Mouse (Mus musculus): ENCODE measurements around the gene Hspg2. TPM values are rescaled to one million over a fixed set of nuclear protein-coding genes. Genes with fewer than 3 reads are reported as not detected.

Hspg2 gene
- polyA plus RNA-seq, 1 experiment from 2014 or later: 6.8 TPM

- H3K36me3 ChIP-seq: no peaks in the 10 kb centered on the region
- no peaks in the 10 kb centered on the region for H3K9me3 ChIP-seq
- WGBS: 90% methylated on average over 13 of the region's 13 CpGs
- no peak overlapping the region for H3K4me2 ChIP-seq
- H3K27me3 ChIP-seq: 0 out of 2 replicates have a peak, but pooled peaks cover 18% of the 10 kb centered on the region
- H3K4me1 ChIP-seq (replicated peaks): peaks cover 52% of the 10 kb centered on the region
- no peak for ATAC-seq (ENCODE audit: low FRiP score)
- no peak overlapping the region for H3K4me3 ChIP-seq
- H3K9ac ChIP-seq: no peak overlapping the region
- H3K27ac ChIP-seq: no peak overlapping the region
Measured at GRCm38 (mm10) chr4:137475271-137476050, 6.9 kb downstream of the Hspg2 start.

GRCm38 (mm10) chr4:137476065-137476760, 7.6 kb downstream of the Hspg2 start:
- 37% methylated on average over 10 of the region's 10 CpGs for WGBS
- no peak for ATAC-seq (ENCODE audit: low FRiP score)
- Histone ChIP-seq H3K9me3 (no peaks in the 10 kb centered on the region), H3K4me2 (peak overlapping the region; percentile 34; the same call in 1 of the 2 replicates), H3K27me3 (0 out of 2 replicates have a peak, but pooled peaks cover 23% of the 10 kb centered on the region), H3K4me1 (replicated peaks) (peaks cover 52% of the 10 kb centered on the region), H3K36me3 (no peaks in the 10 kb centered on the region), H3K27ac (no peak overlapping the region), H3K9ac (peak overlapping the region; percentile 24; the same call in 1 of the 2 replicates), H3K4me3 (no peak overlapping the region)

DNA sequence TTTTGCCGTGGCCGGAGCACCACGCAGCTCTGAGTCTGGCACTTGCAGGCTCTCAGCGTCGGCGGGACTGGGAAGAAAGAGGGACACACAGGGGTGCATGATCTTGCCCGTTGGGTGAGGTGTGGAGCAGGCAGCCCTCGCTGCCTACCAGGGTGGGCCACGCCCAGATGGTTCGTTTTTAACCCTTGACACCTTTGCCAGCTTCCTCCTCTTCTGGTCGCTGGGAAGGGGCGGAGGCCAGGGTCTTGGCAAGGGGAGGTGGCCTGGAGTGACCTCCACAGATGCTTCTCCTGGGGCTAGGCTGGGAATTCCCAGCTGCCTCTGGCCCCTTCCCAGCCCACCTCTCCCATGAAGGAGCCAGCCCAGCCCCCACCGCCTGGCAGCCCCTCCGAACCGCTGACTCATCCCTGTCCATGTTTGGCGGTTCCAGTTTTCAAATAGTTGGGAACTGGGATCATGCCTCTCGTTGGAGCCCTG, 8.2 kb downstream of the Hspg2 start:
- WGBS: 22% methylated on average over 16 of the region's 17 CpGs
- Histone ChIP-seq H3K4me2 (peak overlapping the region; percentile 34), H3K4me3 (no peak overlapping the region), H3K9me3 (no peaks in the 10 kb centered on the region), H3K36me3 (no peaks in the 10 kb centered on the region), H3K9ac (peak overlapping the region; percentile 24; the same call in 1 of the 2 replicates), H3K4me1 (replicated peaks) (peaks cover 56% of the 10 kb centered on the region), H3K27me3 (0 out of 2 replicates have a peak, but pooled peaks cover 24% of the 10 kb centered on the region), H3K27ac (no peak overlapping the region)
- no peak for ATAC-seq (ENCODE audit: low FRiP score)

DNA sequence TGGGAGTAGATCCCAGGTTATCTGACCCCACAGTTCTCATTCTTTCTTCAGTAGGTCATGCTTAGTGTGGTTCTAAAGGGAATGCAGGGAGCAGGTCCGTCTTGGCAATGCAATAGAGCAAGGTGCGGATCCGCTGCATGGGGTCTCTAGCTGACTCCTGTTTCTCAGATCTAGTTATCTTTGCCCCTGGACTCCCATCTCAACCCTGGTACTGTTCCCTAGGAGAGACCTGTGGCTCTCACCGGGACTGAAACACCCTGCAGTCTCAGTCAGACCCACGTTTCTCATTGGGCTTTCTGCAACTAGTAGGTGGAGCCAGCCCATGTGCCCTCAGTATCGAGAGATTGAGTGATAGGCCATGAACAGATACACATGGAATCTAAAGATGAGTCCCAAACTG, 9.0 kb downstream of the Hspg2 start:
- WGBS: 65% methylated on average over 6 of the region's 6 CpGs
- ATAC-seq (ENCODE audit: low FRiP score): no peak
- Histone ChIP-seq H3K9ac (no peak overlapping the region), H3K9me3 (no peaks in the 10 kb centered on the region), H3K27ac (no peak overlapping the region), H3K4me2 (no peak overlapping the region), H3K36me3 (no peaks in the 10 kb centered on the region), H3K27me3 (0 out of 2 replicates have a peak, but pooled peaks cover 24% of the 10 kb centered on the region), H3K4me3 (no peak overlapping the region), H3K4me1 (replicated peaks) (peaks cover 63% of the 10 kb centered on the region)

- Histone ChIP-seq H3K4me3 (no peak overlapping the region), H3K4me1 (replicated peaks) (peaks cover 63% of the 10 kb centered on the region), H3K9ac (no peak overlapping the region), H3K4me2 (no peak overlapping the region), H3K36me3 (no peaks in the 10 kb centered on the region), H3K9me3 (no peaks in the 10 kb centered on the region), H3K27me3 (0 out of 2 replicates have a peak, but pooled peaks cover 24% of the 10 kb centered on the region), H3K27ac (no peak overlapping the region)
- WGBS: 61% methylated on average over 5 of the region's 5 CpGs
- ATAC-seq (ENCODE audit: low FRiP score): no peak
Measured at GRCm38 (mm10) chr4:137478306-137478705, 9.7 kb downstream of the Hspg2 start.

DNA sequence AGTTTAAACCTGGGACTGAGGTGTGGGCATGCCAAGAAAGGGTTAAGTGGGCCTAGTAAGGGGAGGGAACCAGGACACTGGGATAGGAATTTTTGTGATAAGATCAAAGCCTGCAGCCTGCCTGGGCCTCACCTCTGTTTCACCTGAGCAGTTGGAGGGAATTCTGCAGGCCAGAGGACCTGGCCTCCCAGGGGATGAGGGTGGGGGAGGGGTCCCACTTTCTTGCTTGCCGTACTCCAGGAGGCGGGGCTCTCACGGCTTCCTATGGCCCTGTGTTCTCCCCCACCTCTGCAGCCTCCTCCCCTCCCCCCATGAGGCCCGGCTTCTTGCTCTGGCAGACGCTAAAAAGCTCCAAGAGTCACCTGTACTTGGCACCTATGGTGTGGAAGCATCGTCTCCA, 11.2 kb downstream of the Hspg2 start:
- no peak overlapping the region for H3K27ac ChIP-seq
- H3K4me1 ChIP-seq (replicated peaks): peaks cover 67% of the 10 kb centered on the region
- H3K27me3 ChIP-seq: 0 out of 2 replicates have a peak, but pooled peaks cover 26% of the 10 kb centered on the region
- H3K9me3 ChIP-seq: no peaks in the 10 kb centered on the region
- no peak overlapping the region for H3K4me3 ChIP-seq
- H3K36me3 ChIP-seq: no peaks in the 10 kb centered on the region
- no peak for ATAC-seq (ENCODE audit: low FRiP score)
- WGBS: 14% methylated on average over 6 of the region's 6 CpGs
- H3K9ac ChIP-seq: peak overlapping the region; percentile 43
- no peak overlapping the region for H3K4me2 ChIP-seq

DNA sequence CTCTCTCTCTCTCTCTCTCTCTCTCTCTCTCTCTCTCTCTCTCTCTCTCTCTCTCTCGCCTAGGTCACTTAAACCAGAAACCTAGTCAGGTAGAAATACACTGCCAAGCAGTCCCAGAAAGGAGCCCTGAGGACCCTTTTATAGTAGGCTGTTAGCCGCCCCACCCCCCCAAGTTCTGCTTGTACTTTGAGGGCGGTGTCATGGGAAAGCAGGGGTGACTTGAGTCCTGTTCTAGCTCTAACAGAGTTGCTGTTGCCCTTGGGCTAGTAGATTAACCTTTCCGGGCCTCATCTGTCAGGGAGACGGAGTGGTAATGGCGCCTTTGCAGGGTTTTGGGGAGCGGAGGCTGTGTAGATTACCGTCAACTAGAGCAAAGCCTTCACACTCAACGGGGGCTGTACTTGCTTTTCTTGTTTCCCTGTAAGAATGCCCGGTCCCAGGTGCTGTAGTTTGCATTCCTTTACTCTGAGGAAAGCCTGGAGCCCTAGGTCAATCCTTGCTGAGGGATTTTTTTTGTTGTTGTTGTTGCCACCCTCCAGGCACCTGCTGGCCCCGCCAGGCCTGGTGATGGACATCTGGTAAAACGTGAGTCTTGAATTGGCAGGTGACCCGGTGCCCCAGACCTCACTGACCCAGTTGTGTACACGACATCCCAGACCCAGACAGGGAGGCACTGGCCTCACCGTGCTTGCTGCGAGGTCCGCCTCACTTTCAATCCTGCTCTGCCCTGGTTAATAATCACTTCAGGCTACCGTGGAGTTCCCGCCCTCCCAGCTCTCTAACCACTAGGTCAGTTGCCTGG, 11.8 kb downstream of the Hspg2 start:
- ATAC-seq (ENCODE audit: low FRiP score): no peak
- 15% methylated on average over 18 of the region's 19 CpGs for WGBS
- H3K9ac ChIP-seq: no peak overlapping the region

DNA sequence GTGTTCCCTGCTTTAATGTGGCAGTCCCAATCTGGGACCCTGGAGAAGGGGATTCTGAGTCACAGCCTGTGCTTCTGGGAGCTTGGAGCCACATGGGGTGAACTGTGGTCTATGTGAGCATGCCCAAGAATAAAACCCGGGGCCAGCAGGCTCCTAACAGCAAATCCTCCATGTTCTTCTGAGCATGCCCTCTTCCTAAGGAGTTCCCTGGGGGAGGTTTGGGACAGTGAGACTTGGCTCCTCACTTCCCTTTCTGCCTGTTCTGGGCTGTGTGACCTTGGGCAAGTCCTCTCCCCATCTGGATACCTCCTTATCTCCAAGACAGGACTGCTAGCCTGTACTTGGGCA, 12.4 kb downstream of the Hspg2 start:
- peaks cover 79% of the 10 kb centered on the region for H3K4me1 ChIP-seq (replicated peaks)
- H3K4me2 ChIP-seq: no peak overlapping the region
- H3K27ac ChIP-seq: 0 out of 2 replicates have a peak overlapping the region, but pooled peaks have one; percentile 35
- 0 out of 2 replicates have a peak, but pooled peaks cover 26% of the 10 kb centered on the region for H3K27me3 ChIP-seq
- 25% methylated on average over 1 of the region's 1 CpGs for WGBS
- ATAC-seq (ENCODE audit: low FRiP score): no peak
- H3K4me3 ChIP-seq: no peak overlapping the region
- H3K36me3 ChIP-seq: no peaks in the 10 kb centered on the region
- H3K9me3 ChIP-seq: no peaks in the 10 kb centered on the region
- no peak overlapping the region for H3K9ac ChIP-seq

More for the DNA sequence above, 11.8 kb downstream of the Hspg2 start:
- Histone ChIP-seq H3K4me3 (no peak overlapping the region), H3K9me3 (no peaks in the 10 kb centered on the region), H3K36me3 (no peaks in the 10 kb centered on the region), H3K4me2 (no peak overlapping the region), H3K4me1 (replicated peaks) (peaks cover 73% of the 10 kb centered on the region), H3K27ac (0 out of 2 replicates have a peak overlapping the region, but pooled peaks have one; percentile 35), H3K27me3 (0 out of 2 replicates have a peak, but pooled peaks cover 26% of the 10 kb centered on the region)

DNA sequence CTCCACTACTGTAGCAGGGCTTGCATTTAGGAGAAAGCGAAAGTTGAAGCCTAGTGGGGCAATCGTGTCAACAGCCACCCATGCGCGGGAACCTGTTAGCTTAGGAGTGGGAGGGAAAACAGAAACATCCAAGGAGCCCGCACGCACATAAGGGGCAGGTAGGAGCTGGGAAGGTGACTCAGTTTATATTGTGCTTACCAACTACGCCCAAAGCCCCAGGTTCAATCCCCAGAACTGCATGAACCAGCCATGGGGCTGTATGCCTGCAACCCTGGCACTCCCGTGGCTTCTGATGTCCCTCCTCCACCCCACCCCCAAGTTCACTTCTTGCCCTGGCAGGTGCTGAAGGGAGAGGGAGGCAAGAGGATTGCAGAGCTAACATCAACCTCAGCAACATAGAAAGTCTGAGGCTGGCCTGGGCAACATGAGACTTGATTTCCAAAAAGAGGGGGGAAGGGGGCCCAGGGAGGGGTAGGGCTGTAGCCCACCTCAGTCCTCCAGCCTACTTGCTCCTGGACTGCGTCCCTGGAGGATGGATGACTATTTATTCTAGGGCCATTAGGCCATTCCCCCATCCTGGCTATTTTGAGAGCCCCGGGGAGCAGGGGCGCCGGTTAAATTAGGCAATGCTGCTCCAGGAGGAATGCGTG, 12.9 kb downstream of the Hspg2 start:
- peaks cover 79% of the 10 kb centered on the region for H3K4me1 ChIP-seq (replicated peaks)
- WGBS: 64% methylated on average over 13 of the region's 13 CpGs
- 0 out of 2 replicates have a peak, but pooled peaks cover 22% of the 10 kb centered on the region for H3K27me3 ChIP-seq
- no peak overlapping the region for H3K4me3 ChIP-seq
- H3K4me2 ChIP-seq: no peak overlapping the region
- H3K36me3 ChIP-seq: no peaks in the 10 kb centered on the region
- no peak overlapping the region for H3K9ac ChIP-seq
- H3K27ac ChIP-seq: no peak overlapping the region
- ATAC-seq (ENCODE audit: low FRiP score): no peak
- no peaks in the 10 kb centered on the region for H3K9me3 ChIP-seq

DNA sequence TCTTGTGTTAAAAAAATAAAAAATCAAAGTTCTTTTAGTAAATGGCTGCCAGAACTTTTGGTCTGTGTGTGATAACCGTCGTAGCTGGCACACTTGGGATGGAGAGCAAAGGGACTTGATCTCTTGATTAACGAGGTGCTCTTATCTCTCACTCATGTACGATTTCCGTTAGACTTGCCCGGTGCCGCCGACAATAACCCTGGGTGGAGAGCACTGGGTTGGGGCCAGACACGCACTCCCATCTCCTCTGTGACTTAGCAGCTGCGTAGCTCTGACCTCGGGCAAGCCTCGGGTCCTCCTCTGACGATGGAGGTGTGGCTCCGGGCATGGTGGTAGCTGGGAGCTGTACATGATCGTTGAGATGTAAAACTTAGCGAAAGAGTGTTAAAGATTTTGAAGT, 15.3 kb downstream of the Hspg2 start:
- no peaks in the 10 kb centered on the region for H3K9me3 ChIP-seq
- peaks cover 13% of the 10 kb centered on the region; the same call in 1 of the 2 replicates for H3K27me3 ChIP-seq
- ATAC-seq (ENCODE audit: low FRiP score): no peak
- H3K36me3 ChIP-seq: no peaks in the 10 kb centered on the region
- H3K9ac ChIP-seq: no peak overlapping the region
- 78% methylated on average over 16 of the region's 16 CpGs for WGBS
- H3K4me1 ChIP-seq (replicated peaks): peaks cover 84% of the 10 kb centered on the region
- H3K4me2 ChIP-seq: no peak overlapping the region
- no peak overlapping the region for H3K4me3 ChIP-seq
- no peak overlapping the region; the same call in 1 of the 2 replicates for H3K27ac ChIP-seq

DNA sequence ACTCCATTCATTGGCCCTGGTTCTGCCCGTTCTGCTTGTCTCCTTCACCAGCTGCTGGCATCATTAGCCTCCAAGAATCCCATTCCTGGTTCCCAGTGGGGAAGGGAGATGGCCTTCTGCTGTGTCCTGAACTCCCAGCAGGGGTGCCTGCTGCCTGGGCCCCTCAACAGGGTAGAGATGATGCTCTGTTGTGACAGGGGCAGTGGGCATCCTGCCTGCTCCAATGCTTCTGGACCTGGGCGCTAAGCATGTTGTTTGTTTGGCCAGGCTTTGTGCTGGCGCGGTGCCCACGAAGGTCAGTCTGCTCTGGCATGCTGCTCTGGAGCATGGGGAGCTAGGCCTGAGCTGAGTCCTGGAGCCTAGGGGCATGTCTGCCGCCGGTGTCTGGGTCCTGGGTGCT, 16.0 kb downstream of the Hspg2 start:
- H3K9ac ChIP-seq: no peak overlapping the region
- WGBS: 66% methylated on average over 7 of the region's 7 CpGs
- H3K36me3 ChIP-seq: no peaks in the 10 kb centered on the region
- peaks cover 84% of the 10 kb centered on the region for H3K4me1 ChIP-seq (replicated peaks)
- no peak for ATAC-seq (ENCODE audit: low FRiP score)
- H3K27me3 ChIP-seq: peaks cover 13% of the 10 kb centered on the region; the same call in 1 of the 2 replicates
- H3K9me3 ChIP-seq: no peaks in the 10 kb centered on the region
- peak overlapping the region; percentile 40; the same call in 1 of the 2 replicates for H3K27ac ChIP-seq
- H3K4me2 ChIP-seq: no peak overlapping the region
- no peak overlapping the region for H3K4me3 ChIP-seq

All from hindbrain, embryonic 13.5 days (tissue).